Mouse (Mus musculus) kidney, adult 18-20 months (tissue): Measurements from ENCODE around the gene Ndrg4.
A peak's percentile ranks its signal among the peaks of the same experiment; 100 is the strongest.

Source experiments
- DNase-seq: peaks from one replicate; pipeline ENCODE4 v3.0.0; 2021

Gene Ndrg4

DNA sequence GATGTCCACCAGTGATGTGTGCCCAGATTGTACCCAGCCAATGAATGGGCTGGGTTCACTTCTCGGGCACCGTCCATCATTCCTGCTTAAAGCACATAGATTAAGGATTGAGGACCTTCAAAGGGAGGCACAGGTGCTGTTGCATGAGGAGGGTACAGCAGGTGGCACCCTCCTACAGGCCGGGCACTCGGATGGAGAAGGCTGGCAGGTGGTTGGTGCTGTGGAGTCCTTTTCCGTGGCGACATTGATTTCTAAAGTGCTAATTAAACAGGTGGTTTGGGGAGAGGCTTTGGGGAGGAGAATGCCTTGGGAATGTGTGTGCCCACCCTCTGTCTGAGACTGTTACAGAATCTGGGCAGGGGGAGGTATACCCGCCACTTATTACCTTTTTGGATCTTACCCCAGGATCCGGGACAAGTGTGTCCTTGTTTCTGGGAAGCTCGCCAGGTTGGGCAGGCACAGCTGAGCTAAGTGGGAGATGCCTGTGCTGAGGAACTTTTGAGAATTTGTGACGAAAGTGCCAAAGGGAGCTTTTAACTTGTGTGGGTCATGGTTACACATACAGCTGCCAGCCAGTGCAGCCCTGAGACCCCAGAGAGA is 11.4 kb downstream of the Ndrg4 start:
- DNase-seq, result no peak

- DNase-seq, result no peak
These were observed 14.3 kb downstream of the Ndrg4 start for GRCm38 (mm10) chr8:95690929-95691541.

DNA sequence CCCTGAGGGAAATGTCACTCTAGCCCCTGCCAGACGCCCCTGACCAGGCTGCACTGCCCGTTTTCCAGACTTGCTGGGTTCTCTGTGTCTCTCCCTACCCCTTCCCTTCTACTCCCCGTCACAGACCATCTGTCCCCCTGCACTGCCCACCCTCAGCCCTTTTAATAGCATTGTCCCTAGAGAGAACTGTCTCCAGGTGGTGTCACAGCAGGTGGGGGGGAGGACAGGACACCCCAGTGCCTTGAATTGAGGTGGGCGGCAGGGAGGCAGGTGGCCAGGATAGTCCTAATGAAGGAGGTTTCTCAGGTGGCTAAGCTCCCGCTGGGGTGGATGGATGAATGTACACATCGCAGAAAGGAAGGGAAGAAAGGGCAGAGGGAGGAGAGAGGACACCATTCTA is 17.9 kb downstream of the Ndrg4 start:
- DNase-seq, result no peak

DNA sequence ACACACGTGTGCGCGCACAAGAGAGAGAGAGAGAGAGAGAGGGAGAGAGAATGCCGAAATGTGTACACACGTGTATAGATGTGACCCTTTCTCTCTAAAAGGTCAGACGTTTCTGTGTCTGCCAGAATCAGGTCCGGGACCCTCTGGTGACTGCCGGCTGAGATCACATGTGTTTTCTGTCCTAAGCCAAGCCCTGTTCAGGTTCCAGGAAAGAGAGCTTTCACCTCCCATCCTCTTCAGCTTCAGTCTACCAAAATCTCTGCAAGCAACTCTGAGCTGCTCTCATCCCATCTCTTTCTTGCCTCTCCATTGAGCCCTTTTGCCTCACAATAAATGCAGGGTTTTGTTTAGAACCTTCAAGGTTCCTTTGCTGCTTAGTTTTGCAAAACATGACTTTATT is 19.9 kb downstream of the Ndrg4 start:
- no peak for DNase-seq

GRCm38 (mm10) chr8:95697128-95697527 is 20.3 kb downstream of the Ndrg4 start:
- DNase-seq, result peak; percentile 75

GRCm38 (mm10) chr8:95698179-95698578 is 21.4 kb downstream of the Ndrg4 start:
- DNase-seq, result no peak

DNA sequence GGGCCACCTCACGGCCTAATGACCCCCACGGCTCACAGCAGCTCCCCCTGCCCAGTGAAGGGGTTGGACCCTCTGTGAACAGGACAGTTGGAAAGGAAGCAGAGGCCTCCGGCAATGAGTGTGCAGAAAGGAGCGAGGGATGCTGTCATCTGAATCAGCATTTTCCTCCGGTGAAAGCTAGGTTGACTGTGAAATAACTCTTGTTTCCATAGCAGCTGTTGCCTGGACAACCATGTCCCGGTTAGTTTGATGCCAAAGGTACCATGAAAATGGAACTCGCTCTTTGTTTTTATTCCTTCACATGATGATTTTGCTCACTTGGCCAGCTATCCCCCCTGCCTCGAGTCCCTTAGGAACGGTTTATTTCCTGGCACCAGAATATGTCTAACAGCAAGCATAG is 23.5 kb downstream of the Ndrg4 start:
- no peak for DNase-seq

- no peak for DNase-seq
These were observed 25.0 kb downstream of the Ndrg4 start for GRCm38 (mm10) chr8:95701809-95702208.

- DNase-seq, result peak; percentile 44
These were observed 26.0 kb downstream of the Ndrg4 start for GRCm38 (mm10) chr8:95702480-95703446.

DNA sequence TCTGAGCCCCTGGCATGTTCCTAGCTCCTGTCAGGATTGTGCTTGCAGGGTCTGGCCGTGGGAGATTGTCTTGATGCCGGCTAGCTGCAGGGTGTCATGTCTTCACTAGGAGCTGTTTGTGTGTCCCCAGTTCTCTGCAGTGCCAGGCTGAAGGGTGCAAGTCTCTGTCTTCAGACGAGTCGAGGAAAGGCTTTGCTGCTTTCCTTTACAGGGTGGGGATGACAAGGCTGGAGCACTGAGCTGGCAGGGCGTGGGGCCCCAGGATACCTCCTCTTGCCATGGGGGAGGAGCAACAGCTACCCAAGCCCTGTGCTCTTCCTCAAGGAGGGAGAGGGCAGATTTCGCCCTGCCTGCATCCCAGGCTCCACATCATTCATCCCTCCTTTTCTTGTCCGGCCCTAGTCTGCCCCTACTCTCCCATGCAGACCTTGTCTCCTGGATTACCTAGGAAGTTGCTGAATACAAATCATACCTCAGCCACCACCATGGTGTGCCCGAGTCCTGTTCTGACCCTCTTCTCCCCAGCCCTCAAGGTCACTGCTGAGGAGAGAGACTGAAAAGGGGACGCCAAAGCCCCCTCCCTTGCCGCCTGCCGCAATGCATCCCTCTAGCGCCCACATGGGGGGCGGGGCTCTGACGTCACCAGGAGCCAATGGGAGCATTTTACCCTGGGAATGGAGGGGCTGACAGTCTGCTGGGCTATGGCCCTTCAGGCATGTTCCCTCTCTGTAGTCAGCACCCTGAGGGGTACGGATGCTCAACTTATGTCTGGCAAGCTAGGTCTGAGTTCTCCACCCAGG is 26.9 kb downstream of the Ndrg4 start:
- no peak for DNase-seq

DNA sequence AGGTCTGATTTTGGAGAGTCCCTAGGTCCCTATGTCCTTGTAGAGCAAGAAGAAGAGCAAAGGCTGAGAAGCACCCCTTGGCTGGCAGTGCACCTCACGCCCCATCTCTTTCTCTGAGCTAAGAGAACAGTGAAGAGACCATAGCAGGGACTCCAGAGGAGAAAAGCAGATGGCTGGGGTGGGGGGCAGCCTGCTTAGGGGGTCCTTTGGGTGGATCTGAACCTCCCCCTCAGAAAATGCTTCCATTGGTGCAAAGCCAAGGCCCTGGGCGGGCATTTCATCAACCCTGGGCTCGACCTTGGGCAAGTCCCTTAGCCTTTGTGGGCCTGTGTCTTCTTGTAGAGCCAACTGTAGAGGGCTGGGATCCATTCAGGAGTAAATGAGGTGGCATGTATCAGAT is 27.8 kb downstream of the Ndrg4 start:
- DNase-seq, result no peak

DNA sequence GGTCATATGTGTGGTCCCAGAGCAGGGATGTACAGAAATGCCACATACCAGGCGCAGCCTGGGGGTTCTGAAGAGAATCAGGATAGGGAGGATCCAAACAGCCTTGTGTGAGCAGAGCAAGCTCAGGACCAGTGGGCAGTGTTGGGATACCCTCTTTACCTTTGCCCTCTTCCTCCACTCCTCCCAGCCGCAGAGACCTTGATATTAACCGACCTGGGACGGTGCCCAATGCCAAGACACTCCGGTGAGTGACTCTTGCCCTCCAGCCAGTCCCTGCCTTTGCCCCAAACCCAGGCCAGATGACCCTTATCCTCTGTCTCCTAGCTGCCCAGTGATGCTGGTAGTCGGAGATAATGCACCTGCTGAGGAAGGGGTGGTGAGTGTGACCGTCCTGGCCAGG is 32.8 kb downstream of the Ndrg4 start:
- peak; percentile 47 for DNase-seq

GRCm38 (mm10) chr8:95711029-95711428 is 34.2 kb downstream of the Ndrg4 start:
- no peak for DNase-seq

- no peak for DNase-seq
These were observed 35.6 kb downstream of the Ndrg4 start for GRCm38 (mm10) chr8:95712395-95712794.

DNA sequence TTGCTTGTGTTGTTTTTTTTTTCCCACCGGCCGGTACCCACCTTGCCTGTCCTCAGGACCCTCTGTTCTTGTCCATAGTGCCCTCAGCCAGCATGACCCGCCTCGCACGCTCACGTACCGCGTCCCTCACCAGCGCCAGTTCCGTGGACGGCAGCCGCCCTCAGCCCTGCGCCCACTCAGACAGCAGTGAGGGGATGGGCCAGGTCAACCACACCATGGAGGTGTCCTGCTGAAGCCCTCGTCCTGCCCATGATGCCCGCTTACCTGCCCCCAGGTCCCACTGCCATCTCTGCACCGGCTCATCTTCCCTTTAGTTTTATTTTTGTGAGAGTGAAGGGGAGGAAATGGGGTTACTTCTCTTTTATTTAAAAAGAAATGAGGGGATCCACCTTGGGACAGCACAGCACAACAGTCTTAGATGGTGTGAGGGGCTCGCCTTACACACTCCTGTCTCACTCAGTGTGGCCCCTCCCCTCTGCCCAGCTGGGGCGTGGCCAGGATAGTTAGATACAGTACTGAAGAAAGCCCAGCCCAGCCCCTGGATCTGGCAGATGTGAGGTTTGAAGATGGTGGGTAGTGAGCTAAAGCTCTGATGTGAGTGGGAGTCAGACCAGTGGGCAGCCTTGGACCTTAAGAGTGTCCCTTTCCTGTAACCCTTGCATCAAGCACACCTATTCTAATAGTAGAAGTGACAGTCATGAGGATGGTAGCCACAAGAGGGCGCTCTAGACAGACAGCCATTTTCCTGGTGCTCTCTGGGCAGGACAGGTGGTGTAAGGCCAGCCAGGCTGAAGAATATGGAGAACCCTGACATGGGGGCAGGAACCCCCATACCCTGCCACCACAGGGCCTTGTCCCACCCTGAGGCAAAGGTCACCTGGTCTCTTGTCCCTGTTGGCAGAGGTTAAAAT is 36.6 kb downstream of the Ndrg4 start:
- DNase-seq, result peak; percentile 83

- no peak for DNase-seq
These were observed 37.6 kb downstream of the Ndrg4 start for GRCm38 (mm10) chr8:95714367-95714766.

GRCm38 (mm10) chr8:95714837-95715413 is 38.1 kb downstream of the Ndrg4 start:
- DNase-seq, result no peak

DNA sequence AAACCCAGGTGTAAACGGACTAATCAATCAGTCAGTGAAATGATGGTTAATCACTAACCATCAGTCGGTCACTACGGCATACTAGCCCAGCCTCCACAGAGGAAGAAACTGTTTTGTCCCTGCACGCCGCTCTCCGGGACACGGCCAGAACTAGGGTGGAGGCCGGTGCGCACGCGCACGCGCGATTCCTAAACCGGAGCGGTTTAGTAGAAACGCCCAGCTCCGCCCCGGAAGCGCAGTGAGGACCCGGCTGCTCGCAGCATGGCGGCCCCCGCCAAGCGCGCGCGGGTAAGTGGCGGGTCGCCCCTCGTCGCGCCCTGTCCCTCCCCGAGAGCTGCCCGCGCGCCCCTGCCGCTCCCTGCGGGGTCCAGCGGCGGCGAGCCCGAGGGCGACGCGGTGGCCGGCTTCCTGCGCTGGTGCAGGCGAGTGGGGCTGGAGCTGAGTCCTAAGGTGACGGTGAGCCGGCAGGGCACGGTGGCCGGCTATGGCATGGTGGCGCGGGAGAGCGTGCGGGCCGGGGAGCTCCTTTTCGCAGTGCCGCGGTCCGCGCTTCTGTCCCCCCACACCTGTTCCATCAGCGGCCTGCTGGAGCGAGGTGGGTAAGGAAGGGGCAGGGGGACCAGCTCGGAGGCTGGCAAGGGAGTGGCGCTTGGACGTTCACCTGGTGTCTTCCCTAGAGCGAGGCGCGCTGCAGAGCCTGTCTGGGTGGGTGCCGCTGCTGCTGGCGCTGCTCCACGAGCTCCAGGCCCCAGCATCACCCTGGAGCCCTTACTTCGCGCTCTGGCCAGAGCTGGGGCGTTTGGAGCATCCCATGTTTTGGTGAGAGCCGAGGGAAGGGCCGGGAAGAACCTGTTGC is 39.1 kb downstream of the Ndrg4 start, which contains the start of gene Setd6:
Gene Setd6 (plus strand): TSS at position 206 of the 856 bp plus-strand sequence.
- DNase-seq, result peak; percentile 90

- DNase-seq, result no peak
These were observed 40.0 kb downstream of the Ndrg4 start for GRCm38 (mm10) chr8:95716546-95717335.

DNA sequence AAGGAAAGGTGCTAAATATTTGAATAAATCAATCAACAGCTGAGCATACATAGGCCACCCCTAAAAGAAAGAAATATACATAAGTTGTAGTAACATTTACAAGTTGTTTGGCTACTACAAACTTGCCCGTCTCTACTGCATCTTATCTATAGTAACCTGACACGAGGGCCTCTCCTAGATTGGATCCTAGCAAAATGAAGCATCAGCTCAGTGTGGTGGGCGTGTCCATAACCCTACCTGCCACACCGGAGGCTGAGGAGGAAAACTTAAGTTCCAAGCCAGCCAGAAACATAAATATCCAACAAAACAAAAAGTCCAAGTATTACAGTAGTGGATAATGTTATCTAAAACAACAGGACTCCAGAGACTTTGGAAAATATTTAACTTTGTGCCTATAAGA is 50.8 kb downstream of the Ndrg4 start:
- DNase-seq, result no peak
